Mouse (Mus musculus): ENCODE results near the gene Dgke. TPM values are rescaled to one million over a fixed set of nuclear protein-coding genes. Genes with fewer than 3 reads are reported as not detected.
"Not testable (repeated sequence)": the region's sequence is repeated elsewhere in the genome, so short reads cannot be mapped to it uniquely, and the experiment has no call there.

Dgke gene
- polyA plus RNA-seq, 2 experiments from 2014 or later = 4.6 to 7.3 TPM

DNA sequence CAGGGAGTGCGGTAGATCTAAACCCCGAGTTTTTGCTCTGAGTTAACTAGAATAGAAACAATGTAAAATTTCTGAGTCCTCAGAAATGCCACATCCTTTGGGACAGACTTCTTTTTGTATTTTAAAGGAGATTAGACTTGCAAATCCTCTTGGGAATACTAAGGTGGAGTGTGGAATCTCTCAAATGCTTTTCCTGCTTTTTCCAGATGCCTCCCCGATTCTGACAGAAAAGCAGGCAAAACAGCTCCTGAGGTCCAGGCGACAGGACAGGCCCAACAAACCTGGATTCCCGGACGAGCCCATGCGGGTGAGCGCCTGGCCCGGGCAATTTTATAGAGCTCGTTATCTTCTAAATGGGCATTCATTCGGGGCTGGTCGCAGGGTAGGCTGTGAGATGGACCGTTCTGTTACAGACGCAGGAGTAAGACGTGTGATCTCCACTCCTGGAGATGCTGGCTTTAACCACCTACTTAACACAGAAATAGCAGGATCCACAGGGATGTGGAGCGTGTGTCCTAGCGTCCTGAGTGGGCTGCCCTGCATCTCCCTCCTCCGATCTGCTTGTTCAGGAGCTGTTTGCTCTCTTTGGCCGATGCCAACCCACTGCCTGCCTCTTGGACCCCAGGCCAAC is 8.2 kb upstream of the Dgke start:
- no peak for ATAC-seq

DNA sequence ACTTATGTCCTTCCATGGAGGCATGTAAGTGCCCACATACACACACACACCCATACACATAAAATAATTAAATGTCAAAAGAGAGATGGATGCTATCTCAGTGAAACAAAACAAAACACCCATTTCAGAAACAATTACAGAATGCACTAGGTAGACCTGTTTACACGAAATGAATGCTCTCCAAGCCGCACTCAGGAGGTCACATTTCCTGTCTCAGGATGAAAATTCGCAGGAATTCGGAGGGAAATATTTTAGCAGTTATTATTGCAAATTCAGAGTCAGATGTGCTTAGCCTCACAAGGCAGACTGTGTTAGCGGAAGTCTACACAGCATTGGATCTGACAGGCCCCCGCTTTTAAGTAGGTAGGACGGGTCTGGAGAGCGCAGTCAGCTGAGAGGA is 6.9 kb upstream of the Dgke start, which contains the start of gene Gm525:
TSS of gene Gm525 (plus strand) at position 301 of the 400 bp plus-strand sequence.
- ATAC-seq = no peak

DNA sequence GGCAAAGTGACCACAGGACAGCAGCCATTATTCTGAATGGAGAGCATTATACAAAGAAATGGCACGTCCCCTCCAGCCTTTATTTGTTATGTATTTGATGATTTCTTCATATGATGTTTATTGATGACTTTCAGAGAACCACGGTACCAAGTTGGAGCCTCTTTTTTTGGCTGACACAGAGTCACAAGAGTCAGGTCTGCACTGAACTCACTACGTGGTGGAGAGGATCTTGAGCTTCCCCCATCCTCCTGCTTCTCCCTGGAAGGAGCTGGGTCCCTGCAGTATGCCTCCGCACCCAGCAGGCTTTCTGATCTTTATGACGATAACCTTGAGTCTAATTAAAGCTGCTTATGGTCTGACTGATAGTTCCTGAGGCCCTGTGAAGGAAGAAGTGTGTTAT is 4.9 kb upstream of the Dgke start:
- no peak for ATAC-seq

DNA sequence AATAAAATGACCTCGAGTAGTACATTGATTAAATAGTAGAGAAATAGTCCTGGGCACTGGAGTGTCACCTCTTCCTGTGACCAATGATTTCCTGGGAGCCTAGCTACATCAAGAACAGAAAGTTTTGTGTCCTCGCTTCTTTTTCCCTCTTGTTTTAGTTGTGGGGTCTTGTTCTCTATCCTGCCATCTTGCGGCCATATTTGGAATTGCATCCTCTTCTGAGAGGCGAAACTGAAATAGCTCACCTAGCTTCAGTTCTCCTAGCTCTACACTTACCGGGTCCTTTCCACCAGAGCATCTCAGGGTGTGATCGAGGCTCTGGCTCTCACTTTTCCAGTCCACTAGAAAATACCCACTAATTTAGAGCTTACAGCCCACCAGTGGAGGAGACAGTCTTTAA is 2.7 kb upstream of the Dgke start:
- ATAC-seq = no peak

DNA sequence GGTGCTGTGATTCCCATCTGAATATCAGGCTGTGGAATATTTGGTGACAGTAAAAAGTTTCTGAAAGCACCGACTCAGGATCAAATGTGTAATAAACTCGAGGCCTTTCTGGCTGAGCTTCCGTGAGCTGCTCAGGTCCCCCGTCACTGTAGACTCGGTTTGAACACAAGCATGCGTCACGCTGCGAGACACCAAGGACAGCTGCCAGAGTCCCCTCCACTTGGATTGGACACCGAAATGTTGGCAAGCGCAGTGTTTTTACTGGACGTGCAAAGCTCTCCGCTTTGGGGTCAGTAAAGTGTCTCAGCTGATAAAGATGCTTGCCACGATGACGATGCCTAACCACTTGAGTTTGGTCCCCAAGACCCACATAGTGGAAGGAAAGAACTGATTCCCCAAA is 2.0 kb upstream of the Dgke start:
- ATAC-seq = no peak

DNA sequence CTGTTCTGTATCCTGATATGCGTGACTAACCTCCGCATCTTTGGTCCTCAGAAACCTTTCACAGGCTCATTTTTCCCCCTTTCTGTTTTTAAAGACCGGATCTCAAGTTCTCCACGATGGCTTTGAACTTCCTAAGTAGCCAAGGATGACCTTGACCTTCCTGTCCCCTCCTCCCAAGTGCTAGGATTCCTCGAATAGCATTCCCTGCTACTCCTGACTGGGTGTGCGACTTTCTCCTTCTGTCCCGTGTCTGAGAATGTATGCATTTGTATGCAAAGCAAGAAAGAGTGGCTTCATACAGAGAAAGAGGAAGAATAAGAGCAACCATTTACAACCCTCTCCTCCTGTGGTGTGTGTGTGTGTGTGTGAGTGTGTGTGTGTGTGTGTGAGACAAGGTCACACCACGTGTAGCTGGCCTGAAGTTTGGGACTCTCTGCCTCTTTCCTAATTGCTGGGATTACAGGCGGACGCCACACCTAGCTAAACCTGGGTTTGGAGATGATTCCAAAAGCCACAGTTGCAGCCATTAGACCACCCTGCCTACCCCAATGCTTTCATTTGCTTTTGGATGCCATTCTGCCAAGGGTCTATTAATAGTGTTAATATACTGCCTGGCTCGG is 1.3 kb upstream of the Dgke start:
- no peak for ATAC-seq

DNA sequence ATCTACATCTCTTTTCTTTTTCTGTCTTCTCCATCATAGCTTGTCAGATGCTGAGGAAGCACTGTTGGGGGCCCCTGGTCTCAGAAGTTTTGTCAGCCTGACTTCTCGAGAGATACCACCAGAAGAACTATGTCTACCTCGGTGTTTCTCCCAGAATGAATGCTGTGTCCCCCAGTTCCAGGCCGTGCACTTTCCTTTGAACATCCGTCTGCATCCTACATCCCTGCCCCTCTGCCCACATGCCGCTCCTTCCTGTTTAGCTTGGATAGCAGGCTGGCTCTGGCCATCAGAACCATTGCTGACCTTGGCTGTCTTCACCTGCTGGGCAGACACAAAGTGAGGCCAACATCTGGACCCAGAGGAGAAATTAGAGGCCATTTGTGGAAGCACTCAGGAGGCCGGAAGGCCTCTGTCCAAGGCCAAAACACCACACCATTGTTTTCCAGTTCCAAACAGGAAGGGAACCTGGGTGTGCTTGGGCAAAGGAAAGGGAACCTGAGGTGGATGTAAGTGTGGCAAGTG is 712 bp upstream of the Dgke start:
- no peak for ATAC-seq

DNA sequence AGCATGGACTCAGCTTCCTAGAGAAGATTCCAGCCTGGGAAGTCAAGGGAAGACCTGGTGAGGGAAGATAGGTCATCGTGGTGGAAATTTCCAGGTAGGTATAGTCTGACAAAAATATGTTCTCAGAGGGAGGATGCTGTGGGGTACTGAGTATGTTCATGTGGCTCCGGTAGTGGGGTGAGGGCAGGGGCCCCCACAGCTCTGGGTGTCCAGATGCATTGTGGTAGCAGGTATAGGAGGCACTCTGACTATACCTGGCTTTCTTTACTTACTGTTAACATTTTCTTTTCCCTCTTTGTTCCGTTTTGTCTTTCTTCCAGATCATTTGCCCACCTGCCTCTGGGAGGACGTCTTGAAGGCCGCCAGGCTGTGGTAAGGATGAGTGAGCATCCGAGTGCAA is 524 bp downstream of the Dgke start:
- no peak for ATAC-seq

DNA sequence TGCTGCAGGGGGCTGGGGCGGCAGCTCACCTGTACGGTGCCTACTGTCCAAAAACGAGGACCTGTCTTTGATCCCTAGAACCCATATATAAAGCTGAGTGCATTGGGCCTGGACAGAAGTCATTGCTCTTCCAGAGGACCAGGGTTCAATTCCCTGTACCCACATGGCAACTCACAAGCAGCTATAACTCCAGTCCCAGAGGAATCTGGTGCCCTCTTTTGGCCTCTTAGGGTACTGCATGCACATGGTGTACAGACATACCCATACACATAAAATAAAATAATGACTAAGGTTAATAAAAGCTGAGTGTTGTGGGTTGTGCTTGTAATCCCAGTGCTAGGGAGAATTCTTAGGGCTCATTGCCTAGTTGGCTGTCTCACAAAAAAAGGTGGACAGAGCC is 1.4 kb downstream of the Dgke start:
- ATAC-seq = no peak

DNA sequence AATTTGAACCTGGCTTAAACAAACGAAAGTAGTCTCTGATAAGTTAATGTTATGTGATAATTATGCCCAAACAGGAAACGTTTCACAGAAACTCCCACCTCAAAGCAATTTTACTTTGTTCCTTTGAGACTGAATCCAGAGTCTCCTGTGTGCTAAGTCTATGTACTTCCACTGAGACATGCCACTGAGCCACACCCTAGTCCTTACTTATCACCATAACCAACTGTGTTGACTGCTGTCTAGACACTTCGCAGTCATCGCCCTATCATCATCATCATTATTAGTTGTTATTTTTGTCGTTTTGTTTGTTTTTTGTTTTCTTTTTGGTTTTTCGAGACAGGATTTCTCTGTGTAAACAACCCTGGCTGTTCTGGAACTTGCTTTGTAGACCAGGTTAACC is 2.3 kb downstream of the Dgke start:
- no peak for ATAC-seq

DNA sequence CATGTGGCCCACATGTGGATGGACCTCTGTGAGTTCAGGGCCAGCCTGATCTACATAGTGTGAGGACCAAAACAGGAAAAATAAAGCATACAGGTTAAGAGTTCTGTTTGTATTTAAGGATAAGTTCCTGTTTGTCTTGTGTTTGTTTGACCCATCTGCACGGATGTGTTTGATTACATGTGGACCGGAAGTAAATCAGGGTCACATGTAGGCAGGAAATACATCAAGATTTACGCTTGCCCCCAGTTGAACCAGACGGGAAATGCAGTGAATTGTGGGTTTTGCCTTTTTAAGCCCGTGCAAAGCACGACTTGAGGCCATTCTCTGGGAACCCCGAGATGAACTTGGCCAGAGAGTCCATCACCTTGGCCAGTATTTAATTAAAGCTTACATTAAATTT is 5.3 kb downstream of the Dgke start:
- peak; percentile 40 for ATAC-seq

DNA sequence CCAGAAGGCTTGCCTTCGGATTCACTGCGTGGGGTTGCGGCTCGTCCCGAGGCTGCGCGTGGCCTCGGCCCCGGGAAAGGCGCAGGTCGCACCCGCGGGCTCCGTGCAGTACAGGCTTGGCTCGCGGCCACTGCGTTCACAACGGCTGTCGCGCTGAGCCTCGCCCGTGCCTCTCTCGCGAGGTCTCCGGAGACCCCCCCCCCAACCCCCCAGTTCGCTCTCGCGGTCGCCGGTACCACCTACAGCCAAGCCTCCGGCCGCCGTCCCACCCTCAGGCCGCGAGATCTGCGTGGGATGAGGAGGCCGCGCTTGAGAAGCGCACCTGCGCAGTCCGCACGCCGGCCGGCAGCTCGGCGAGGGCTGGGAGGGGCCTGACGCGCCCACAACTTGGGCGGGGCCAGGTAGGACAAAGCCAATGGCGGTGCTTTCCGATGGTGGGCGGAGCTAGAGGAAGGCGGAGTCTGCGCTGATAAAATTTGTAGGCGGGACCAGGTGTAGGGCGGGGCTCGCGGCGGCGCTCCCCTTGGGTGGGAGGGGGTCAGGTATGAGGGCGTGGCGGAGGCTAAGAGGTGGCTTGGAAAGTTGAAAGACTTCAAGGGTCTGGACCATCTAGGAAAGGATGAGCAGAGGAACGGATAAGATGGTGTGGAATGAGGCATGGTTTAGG is 6.1 kb downstream of the Dgke start:
- ATAC-seq = peak; percentile 84

DNA sequence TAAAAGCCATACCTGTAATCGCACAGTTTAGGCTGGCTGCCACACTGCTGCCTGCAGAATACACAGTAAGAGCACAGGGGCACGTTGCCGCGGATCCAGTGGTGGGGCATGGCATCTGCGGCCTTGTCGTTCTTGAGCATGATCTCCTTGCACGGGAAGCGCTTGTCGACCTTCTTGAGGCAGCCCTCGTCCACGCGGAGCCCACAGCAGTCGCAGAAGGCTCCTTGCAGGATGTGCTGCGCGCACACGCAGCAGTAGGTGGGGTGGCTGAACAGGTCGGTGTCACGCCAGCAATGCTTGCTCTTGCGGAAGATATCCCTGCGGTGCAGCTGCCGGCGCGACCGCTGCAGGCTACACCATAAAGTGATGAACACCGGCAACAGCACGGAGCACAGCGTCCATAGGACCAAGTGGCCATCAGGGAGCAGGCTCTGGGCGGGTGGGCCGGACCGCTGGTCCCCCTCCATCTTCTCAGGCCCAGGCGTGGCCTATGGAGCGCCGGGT is 6.7 kb downstream of the Dgke start:
- ATAC-seq = peak; percentile 60

DNA sequence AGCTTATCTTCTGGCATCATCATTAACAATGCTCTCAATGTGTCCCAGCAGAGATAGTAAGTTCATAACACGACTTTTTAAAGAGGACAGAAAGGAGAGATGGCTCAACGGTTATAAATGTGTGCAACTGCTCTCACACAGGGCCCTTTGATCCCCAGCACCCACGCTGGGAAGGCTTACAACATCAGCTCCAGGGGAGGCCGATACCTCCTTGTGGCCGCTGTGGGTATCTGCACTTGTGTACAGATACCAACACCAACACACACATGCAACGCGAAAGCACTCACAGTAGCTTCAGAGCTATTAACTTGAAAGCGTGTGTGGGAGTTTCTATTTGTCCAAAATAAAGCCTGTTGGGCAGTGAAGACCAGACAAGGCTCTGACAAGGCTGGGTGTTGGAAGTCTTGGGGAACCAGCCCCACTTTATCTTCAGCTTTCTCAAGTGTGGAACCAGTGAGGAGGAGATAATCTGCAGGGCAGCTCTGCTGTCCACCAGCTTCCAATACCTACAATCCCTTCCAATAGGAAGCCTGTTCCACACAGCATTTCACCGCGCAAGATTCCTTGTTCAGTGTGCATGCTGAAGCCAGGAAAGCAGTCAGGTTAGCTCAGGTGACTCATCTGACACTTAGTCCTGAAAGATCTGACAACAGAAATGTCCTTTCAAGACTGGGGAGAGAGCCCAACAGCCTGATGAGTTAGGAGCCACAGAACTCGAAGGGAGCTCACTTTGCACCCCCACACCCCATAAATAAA is 8.0 kb downstream of the Dgke start:
- no peak for ATAC-seq

DNA sequence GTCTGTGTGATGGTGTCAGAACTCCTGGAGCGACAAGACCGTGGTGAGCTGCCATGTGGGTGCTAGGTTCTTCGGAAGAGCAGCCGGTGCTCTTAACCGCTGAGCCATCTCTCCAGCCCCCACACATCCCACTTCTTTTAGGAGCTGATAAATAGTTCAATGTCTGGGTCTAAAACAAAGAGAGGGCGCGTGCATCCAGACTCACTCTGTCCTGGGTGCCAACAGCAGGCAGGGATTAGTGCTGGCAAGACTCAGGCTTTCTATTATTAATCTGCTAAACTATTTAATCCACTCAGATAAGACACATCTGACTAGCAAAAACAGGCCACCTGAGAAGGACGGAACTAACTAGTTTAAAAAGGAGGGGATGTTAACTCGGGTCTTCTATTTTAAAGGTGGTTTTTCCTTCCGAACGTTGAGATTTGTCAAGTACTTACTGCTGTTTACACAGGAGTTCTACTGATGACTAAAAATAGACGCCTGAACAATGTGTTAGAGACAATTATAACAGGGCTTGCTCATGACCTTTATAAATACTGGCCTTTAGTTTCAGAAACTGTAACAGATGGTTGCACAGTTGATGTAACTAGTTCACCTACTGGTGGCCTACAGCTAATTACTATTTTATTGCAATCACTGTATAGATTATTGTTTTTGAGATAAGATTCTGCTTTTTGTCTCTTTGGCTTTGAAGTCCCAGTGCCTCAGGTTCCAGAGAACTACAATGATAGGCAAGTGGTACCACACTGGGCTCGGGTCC is 10.5 kb downstream of the Dgke start:
- no peak for ATAC-seq

DNA sequence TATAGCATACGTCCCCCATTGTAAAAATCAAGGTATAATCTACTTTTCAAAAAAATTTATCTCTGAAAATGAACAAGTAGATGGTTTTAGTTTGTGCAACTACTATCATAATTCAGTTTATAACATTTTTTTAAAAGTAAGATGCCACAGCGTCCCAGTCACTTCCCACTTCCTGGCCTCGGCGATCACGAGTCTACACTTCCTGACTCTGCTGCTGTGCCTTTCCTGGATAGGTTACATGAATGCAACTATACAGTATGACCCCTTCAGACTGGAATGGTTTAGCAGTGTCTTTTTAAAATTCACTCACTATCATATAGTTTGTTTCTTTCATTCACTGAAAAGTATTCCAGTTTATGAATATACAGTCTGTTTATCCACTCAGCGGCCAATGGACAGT is 14.9 kb downstream of the Dgke start:
- no peak for ATAC-seq

DNA sequence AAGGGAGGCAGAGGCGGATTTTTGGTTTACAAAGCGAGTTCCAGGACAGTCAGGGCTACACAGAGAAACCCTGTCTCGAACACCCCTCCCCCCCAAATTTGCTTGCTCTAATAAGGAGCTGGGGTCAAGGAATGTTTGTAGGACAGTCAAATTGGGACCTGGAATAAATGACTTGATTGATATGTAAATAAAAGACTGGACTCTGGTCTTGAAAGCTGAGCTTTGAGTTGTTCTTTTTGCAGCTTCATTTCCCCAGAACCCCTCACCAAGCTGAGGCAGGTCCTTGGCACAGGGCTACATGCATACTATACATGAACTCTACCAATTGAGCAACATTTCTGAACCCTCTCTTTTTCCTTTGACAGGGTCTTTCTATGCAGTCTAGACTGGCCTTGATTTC is 20.6 kb downstream of the Dgke start:
- ATAC-seq = no peak

DNA sequence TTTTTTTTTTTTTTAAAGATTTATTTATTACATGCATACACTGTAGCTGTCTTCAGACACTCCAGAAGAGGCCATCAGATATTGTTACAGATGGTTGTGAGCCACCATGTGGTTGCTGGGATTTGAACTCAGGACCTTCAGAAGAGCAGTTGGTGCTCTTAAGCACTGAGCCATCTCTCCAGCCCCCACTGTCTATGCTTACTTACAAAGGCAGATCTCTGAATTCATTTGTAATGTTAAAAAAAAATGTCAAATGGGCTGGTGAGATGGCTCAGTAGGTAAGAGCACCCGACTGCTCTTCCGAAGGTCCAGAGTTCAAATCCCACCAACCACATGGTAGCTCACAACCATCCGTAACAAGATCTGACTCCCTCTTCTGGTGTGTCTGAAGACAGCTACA is 21.1 kb downstream of the Dgke start:
- ATAC-seq = not testable (repeated sequence)

DNA sequence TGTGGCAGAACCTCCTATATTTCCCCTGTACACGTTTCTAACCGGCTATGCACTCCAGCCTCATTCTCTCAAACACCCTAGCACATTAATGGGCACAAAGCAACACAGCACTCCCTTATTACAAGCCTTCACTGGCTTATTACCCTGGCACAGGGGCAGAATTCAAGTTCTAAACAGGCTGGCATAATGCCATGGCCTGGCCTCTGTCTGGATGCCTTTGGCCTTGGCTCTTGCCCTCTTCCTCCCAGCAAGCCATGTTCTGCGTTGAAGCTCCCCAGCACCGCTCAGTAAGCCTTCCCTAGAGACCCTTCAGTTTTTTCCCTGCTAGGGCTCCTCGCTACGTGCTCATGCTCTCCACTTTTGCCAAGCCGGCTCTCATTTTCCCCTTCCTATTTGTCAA is 23.6 kb downstream of the Dgke start:
- no peak for ATAC-seq

DNA sequence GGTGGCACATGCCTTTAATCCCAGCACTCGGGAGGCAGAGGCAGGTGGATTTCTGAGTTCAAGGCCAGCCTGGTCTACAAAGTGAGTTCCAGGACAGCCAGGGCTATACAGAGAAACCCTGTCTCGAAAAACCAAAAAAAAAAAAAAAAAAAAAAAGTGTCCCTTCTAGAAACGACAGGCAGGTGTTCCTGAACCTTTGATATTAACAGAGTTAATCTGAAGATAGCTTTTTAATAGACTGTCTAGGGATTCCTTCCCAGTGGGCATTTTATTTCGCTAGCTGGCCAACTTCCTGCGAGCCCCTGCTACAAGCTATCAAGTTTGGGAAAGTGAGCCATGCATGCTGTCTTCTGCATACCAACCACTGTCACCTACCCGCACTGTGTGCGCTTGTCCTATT is 25.6 kb downstream of the Dgke start:
- ATAC-seq = not testable (repeated sequence)

DNA sequence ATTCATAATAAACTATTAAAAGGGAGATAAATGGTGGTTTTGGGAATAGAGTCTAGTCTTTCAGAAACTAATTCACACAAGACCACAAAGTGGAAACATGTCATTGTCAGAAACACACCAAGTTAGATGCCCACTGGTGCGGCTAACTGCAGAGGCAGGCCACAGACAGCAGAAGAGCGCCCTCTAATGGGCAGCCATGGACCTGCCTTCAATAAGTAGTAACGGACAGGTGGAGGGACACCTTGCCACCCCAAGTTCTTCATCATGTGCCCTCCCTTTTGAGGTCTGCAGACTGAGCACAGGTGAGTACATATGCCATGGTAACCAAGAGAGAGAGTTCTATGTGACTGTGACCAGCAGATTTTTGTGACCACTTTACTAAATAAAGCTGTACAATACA is 27.3 kb downstream of the Dgke start:
- ATAC-seq = peak; percentile 49

DNA sequence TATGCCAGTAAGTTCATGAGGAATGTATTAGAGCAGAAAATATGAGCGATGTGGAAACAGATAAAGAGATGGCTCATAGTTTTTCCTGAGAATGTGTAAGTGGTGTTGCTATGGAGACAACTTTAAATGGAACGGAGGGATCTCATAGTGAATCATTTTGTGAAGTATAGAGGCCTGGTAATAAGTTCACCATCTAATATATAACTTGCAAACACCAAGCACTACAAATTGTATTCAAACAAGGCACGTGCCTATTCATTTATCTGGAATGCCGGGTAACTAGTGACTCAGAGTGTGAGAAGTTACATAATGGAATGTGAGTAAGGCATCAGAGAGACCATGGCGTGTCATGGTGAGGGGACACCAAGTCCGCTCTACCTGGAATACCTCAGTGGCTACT is 28.2 kb downstream of the Dgke start:
- no peak for ATAC-seq

Data from CD4-positive, CD25-positive, alpha-beta regulatory T cell, adult 4 months (primary cell).